ENCODE assay signal across 27 mouse cellular contexts in genomic region chr9:66662443-66662842, GRCm38 (mm10). TPM values are rescaled to one million over a fixed set of nuclear protein-coding genes. Genes with fewer than 3 reads are reported as not detected.
DNase-seq lines count a peak whose midpoint lies in the region; ATAC-seq lines count a peak whose summit lies in the region.
"Had no signal": no experiment of that assay in that cellular context is flagged by ENCODE, and none has a peak within 500 bp of the region (broad histone marks: within the 10 kb centered on the region; RNA-seq: fewer than 3 reads in every experiment).

No protein-coding gene starts in this region.

- no peak overlapping the region for H3K9ac ChIP-seq in embryonic facial prominence, embryonic 12.5 days
- H3K9ac ChIP-seq: hindbrain, embryonic 12.5 days; liver, embryonic 13.5 days; lung, embryonic 14.5 days; midbrain, embryonic 15.5 days; neural tube, embryonic 13.5 days had no signal

- no peaks in the 10 kb centered on the region for H3K27me3 ChIP-seq in embryonic facial prominence, embryonic 12.5 days
- H3K27me3 ChIP-seq in limb, embryonic 10.5 days (ENCODE audit: low read depth, poor library complexity, severe bottlenecking): no peaks in the 10 kb centered on the region
- H3K27me3 ChIP-seq: hindbrain, embryonic 12.5 days; liver, embryonic 13.5 days; midbrain, embryonic 15.5 days; neural tube, embryonic 13.5 days; Patski had no signal

- H3K9me3 ChIP-seq in embryonic facial prominence, embryonic 12.5 days: no peaks in the 10 kb centered on the region
- H3K9me3 ChIP-seq in limb, embryonic 10.5 days (replicated peaks): no peaks in the 10 kb centered on the region
- H3K9me3 ChIP-seq: hindbrain, embryonic 12.5 days; liver, embryonic 13.5 days; midbrain, embryonic 15.5 days; neural tube, embryonic 13.5 days had no signal

- 0 out of 2 replicates have a peak overlapping the region, but pooled peaks have one; percentile 43 for H3K27ac ChIP-seq in embryonic facial prominence, embryonic 12.5 days
- H3K27ac ChIP-seq in limb, embryonic 10.5 days: peak overlapping the region; percentile 53
- H3K27ac ChIP-seq: hindbrain, embryonic 12.5 days; kidney, postnatal 0 days; liver, embryonic 13.5 days; midbrain, embryonic 15.5 days; neural tube, embryonic 13.5 days had no signal

- peak; percentile 14 to 25 for DNase-seq in layer of hippocampus, postnatal 10 days (ENCODE audit: low spot score in 2 of 2)
- DNase-seq in layer of hippocampus, postnatal 25 days (ENCODE audit: extremely low spot score in 1 of 2, low spot score in 1 of 2): no peak
- peak; percentile 57 for DNase-seq in limb, embryonic 10.5 days (ENCODE audit: low spot score)
- peak; percentile 13 for DNase-seq in mesoderm, embryonic 11.5 days (ENCODE audit: low read depth, low spot score)
- no peak for DNase-seq in adrenal gland, postnatal 36 days
- no peak for DNase-seq in thymus, postnatal 25 days
- DNase-seq: adrenal gland, adult 2 months; cerebellum, adult 18-20 months; cerebellum, postnatal 14 days; gastrocnemius, postnatal 36 days; kidney, adult 18-20 months; liver, embryonic 13.5 days; lung, embryonic 14.5 days; lung, postnatal 4 days; retina, postnatal 1 day; thymus, postnatal 36 days had no signal

- no peak; the same call in 1 of the 2 replicates for ATAC-seq in embryonic facial prominence, embryonic 12.5 days (ENCODE audit: insufficient number of reproducible peaks, insufficient read depth, low FRiP score, low TSS enrichment)
- no peak for ATAC-seq in inflammation-experienced regulatory T-cells, adult 6 months
- ATAC-seq: forebrain, embryonic 16.5 days; midbrain, embryonic 15.5 days; Patski had no signal

- H3K4me2 ChIP-seq in embryonic facial prominence, embryonic 12.5 days (replicated peaks): 0 out of 2 replicates have a peak overlapping the region, but pooled peaks have one; percentile 18
- H3K4me2 ChIP-seq: hindbrain, embryonic 12.5 days; liver, embryonic 13.5 days; lung, embryonic 14.5 days; midbrain, embryonic 15.5 days; neural tube, embryonic 13.5 days had no signal

- 25% methylated on average over 4 of the region's 4 CpGs for WGBS in embryonic facial prominence, embryonic 12.5 days
- WGBS in limb, embryonic 10.5 days: 46% methylated on average over 4 of the region's 4 CpGs

- peaks cover 22% of the 10 kb centered on the region for H3K4me1 ChIP-seq in embryonic facial prominence, embryonic 12.5 days
- H3K4me1 ChIP-seq in limb, embryonic 10.5 days: peaks cover 32% of the 10 kb centered on the region
- H3K4me1 ChIP-seq: liver, embryonic 13.5 days; midbrain, embryonic 15.5 days; neural tube, embryonic 13.5 days had no signal

- H3K36me3 ChIP-seq in embryonic facial prominence, embryonic 12.5 days: no peaks in the 10 kb centered on the region
- H3K36me3 ChIP-seq in limb, embryonic 10.5 days: no peaks in the 10 kb centered on the region
- H3K36me3 ChIP-seq: hindbrain, embryonic 12.5 days; liver, embryonic 13.5 days; midbrain, embryonic 15.5 days; neural tube, embryonic 13.5 days had no signal

- H3K4me3 ChIP-seq in embryonic facial prominence, embryonic 12.5 days: no peak overlapping the region
- no peak overlapping the region for H3K4me3 ChIP-seq in limb, embryonic 10.5 days
- H3K4me3 ChIP-seq: hindbrain, embryonic 12.5 days; liver, embryonic 13.5 days; midbrain, embryonic 15.5 days; myocyte; neural tube, embryonic 13.5 days had no signal

RNA-seq across cellular contexts. Expression of gene Car12, which starts 51.0 kb away (rescaled TPM):
- total RNA-seq in layer of hippocampus, postnatal 10 days (2021): 10 to 100 TPM; 26.1 to 30.4 TPM
- total RNA-seq in layer of hippocampus, postnatal 25 days (2021): 10 to 100 TPM; 45.2 to 50.6 TPM
- polyA plus RNA-seq in embryonic facial prominence, embryonic 12.5 days (2016; fragmentation: Nextera tagmentation; extraction: Ambion mirVana): 5.1 and 7.9 TPM in 2 replicates
- 4.3 and 5.2 TPM in 2 replicates for polyA plus RNA-seq in limb, embryonic 10.5 days (2016; fragmentation: Nextera tagmentation; extraction: Ambion mirVana)
- total RNA-seq in adrenal gland, postnatal 36 days (2021): under 1 TPM; 0.13 to 0.23 TPM
- 10 to 100 TPM in 1 of 3 experiments, 1 to 10 TPM in 2; 2.9 to 10.2 (median 8.9) TPM for polyA plus RNA-seq in inflammation-experienced regulatory T-cells, adult 6 months (2017; shearing (Covaris generic))
- total RNA-seq: heart, adult 8-10 months; heart, postnatal 25 days had no signal

Comparison
In these comparisons a context has a peak if more than half of its experiments do, and no peak if none do; other contexts are left out.
1. DNase-seq: peak in layer of hippocampus, postnatal 10 days (2 of 2), limb, embryonic 10.5 days (single experiment) and mesoderm, embryonic 11.5 days (single experiment); none in layer of hippocampus, postnatal 25 days (0 of 2), adrenal gland, postnatal 36 days (0 of 2) and thymus, postnatal 25 days (single experiment).
2. RNA of gene Car12, which starts 51.0 kb away (total RNA-seq): 45.2 to 50.6 TPM in layer of hippocampus, postnatal 25 days and 26.1 to 30.4 TPM in layer of hippocampus, postnatal 10 days; 0.13 to 0.23 TPM in adrenal gland, postnatal 36 days; every median in the first group is over 10 times any median in the second.